Mouse (Mus musculus): ENCODE measurements around the gene Prkab2.

DNA sequence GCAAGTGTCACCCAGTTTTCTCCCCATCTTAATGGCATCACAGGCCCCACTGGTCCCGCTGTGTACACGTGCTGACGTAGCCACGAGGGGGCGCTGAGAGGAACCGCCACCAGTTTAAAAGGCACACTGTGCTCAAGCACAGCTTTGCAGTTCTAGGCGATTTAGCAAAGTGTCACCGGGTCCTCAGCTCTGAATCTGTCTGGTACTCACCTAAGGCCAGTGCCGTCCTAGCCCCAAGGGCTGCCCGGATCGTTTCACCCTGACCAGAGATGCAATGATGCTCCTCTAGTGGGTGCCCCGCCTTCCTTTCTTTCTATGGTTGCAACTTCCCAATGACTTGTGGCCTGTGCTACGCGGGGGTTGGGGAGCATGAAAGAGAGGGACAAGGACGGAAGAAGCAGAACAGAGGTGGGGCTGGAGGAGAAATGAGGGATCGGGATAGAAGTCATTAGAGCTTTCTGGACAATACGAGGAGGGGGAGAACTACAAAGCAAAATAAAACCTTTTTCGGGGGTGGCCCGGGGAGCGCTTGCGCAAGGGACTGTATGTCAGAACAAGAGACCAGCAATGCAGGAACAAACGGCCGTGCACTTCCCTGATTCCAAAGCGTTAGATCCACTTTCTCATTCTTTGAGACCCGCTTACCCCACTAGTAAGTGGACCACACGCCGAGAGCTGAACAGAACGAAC, 22.8 kb downstream of the Prkab2 start:
- no peak for TF ChIP-seq EP300 (IDR thresholded peaks at IDR 0.05; ENCODE audit: low read depth in 1 of 2, low read length in 2 of 2)
- no peak; the same call in 1 of the 2 replicates for TF ChIP-seq ELF1 (IDR thresholded peaks at IDR 0.05; ENCODE audit: low read depth, low read length)
- TF ChIP-seq POLR2A (IDR thresholded peaks at IDR 0.05; ENCODE audit: control insufficient read depth in 1 of 2, insufficient read depth in 1 of 2, low read depth in 1 of 2, low read length in 2 of 2, poor library complexity in 1 of 2): peak in 1 of 2 experiments; percentile 49; a peak in 1 of 4 replicates
- peak in 2 of 3 experiments; percentile 98 to 100 for TF ChIP-seq CTCF (IDR thresholded peaks at IDR 0.05 in 2 of 3, conservative IDR thresholded peaks at IDR 0.05 in 1 of 3; ENCODE audit: control insufficient read depth in 1 of 3, insufficient read depth in 1 of 3, low read depth in 2 of 3, low read length in 3 of 3, poor library complexity in 1 of 3, severe bottlenecking in 1 of 3)
- TF ChIP-seq NELFE (IDR thresholded peaks at IDR 0.05; ENCODE audit: low read depth, low read length): 0 out of 2 replicates have a peak, but pooled peaks have one; percentile 12
- TF ChIP-seq MXI1 (IDR thresholded peaks at IDR 0.05; ENCODE audit: low read depth, low read length): peak; percentile 98
- TF ChIP-seq USF2 (IDR thresholded peaks at IDR 0.05; ENCODE audit: borderline replicate concordance in 1 of 2, insufficient read depth in 1 of 2, low read depth in 1 of 2, low read length in 2 of 2): no peak
- no peak for TF ChIP-seq POLR2AphosphoS2 (IDR thresholded peaks at IDR 0.05; ENCODE audit: low read length)
- peak; percentile 95 for TF ChIP-seq SMC3 (IDR thresholded peaks at IDR 0.05; ENCODE audit: low read depth, low read length)
- TF ChIP-seq MAFK (IDR thresholded peaks at IDR 0.05; ENCODE audit: borderline replicate concordance, low read depth, low read length): no peak

Data from MEL (cell line).